Mouse (Mus musculus): ENCODE data around the gene Atp5c1.

The Atp5c1 gene

DNA sequence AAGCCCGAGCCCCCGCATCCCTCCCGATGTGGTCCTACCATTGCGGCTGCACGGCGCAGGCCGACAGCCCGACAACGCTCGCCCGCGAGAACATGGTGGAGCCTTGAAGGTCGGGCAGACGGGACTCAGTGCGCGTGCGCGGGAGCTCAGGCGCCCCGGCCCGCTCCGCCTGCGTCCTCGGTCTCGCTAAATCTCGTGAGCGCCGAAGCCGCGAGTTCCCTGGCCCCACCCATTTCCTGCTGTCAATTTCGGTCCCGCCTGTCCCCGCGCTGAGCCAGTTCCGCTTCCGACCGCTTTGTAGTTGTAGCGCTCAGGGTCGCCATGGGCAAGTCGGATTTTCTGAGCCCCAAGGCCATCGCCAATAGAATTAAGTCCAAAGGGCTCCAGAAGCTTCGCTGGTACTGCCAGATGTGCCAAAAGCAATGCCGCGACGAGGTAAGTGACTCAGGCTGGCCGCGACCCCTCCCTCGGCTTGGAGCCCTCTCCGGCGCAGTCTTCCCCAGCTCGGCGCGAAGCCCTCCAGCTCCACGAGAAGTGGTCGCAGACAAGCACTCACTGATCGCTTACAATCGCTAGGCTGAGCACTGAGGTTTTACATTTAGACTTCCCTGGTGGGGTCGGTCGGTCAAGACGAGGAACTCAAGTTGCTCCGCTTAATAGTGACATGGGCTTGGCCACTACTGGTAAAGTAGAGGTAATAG is at the start of gene Atp5c1, which contains the start of gene Kin:
Gene Atp5c1, minus strand, starts transcription at position 201 of the 701 bp plus-strand sequence.
Gene Kin, plus strand, starts transcription at position 284 of the 701 bp plus-strand sequence.
- ChIA-PET CTCF (interaction anchor here (0.8 to 1.4 kb wide), 7 partner anchors 8 to 208 kb away, joined by 3 to 12 read pairs (median 4); no protein-coding TSS in a partner anchor), POLR2A (interaction anchor here (0.5 to 6.6 kb wide), 66 partner anchors 8 to 1697 kb away, joined by 3 to 45 read pairs (median 4); partner anchors contain the start of genes Taf3 (in 2 of the 4), Fbh1 (in 1 of the 4) and Itih5 (in 1 of the 4))

- CTCF ChIA-PET: interaction anchor here in 3 of 4 experiments (0.9 to 1.6 kb wide), 4 partner anchors 14 to 30 kb away, joined by 4 to 6 read pairs (median 4); no protein-coding TSS in a partner anchor
These were observed 48.3 kb upstream of the Atp5c1 start for GRCm38 (mm10) chr2:10128571-10128970.

GRCm38 (mm10) chr2:10127471-10127870 is 47.2 kb upstream of the Atp5c1 start:
- CTCF ChIA-PET: interaction anchor here in 3 of 4 experiments (0.9 to 2.1 kb wide), 6 partner anchors 15 to 161 kb away, joined by 3 to 6 read pairs (median 4); no protein-coding TSS in a partner anchor
- POLR2A ChIA-PET: no interaction called here

More at GRCm38 (mm10) chr2:10128571-10128970, 48.3 kb upstream of the Atp5c1 start:
- POLR2A ChIA-PET: interaction anchor here in 1 of 4 experiments (0.6 kb wide), 1 partner anchor 1357 kb away, joined by 3 read pairs; no protein-coding TSS in a partner anchor

- CTCF ChIA-PET: interaction anchor here in 1 of 4 experiments (2.1 kb wide), 1 partner anchor 162 kb away, joined by 4 read pairs; no protein-coding TSS in a partner anchor
These were observed 45.8 kb upstream of the Atp5c1 start for GRCm38 (mm10) chr2:10126122-10126521.

DNA sequence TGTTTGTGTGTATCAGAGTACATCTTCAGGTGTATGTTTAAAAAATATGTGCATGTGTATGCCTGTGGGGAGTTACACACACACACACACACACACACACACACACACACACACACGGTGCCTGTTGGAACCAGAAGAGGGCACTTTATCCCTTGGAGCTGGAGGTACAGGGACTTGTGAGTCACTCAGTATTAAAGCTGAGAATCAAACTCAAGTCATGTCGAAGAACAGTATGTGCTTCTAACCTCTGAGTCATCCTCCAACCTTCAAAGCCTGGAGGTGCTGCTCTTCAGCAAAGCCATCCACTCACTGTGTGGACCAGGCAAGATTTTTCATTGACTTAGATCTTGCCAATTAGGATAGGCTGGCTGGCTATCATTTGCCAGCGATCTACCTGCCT is 41.5 kb upstream of the Atp5c1 start:
- ChIA-PET POLR2A (interaction anchor here in 1 of 4 experiments (0.6 kb wide), 1 partner anchor 1299 kb away, joined by 3 read pairs; no protein-coding TSS in a partner anchor), CTCF (no interaction called here)

More at GRCm38 (mm10) chr2:10126122-10126521, 45.8 kb upstream of the Atp5c1 start:
- POLR2A ChIA-PET: interaction anchor here in 1 of 4 experiments (0.6 kb wide), 1 partner anchor 1473 kb away, joined by 3 read pairs; no protein-coding TSS in a partner anchor

- ChIA-PET POLR2A (interaction anchor here in 1 of 4 experiments (0.5 kb wide), 1 partner anchor 105 kb away, joined by 3 read pairs; no protein-coding TSS in a partner anchor), CTCF (no interaction called here)
These were observed 39.0 kb upstream of the Atp5c1 start for GRCm38 (mm10) chr2:10119276-10119675.

DNA sequence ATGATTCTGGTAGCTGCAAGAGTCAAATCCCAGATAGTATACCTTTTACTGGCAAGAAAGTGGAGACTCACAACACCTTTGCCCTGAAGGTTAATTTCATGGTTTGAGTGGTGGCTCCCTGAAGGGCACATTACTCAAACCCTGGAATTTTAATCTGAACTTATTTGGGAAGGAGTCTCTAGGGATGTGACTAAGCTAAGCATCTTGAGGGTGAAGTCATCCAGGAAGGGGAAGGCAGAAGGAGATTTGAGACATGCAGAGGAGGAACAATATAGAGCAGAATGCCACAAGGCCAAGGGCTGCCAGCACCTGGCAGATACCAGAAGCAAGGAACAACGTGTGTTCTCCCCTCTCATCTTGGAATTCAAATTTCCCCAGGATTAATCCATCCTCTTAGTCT is 38.4 kb upstream of the Atp5c1 start:
- ChIA-PET CTCF (interaction anchor here in 1 of 4 experiments (0.7 kb wide), 1 partner anchor 214 kb away, joined by 4 read pairs; no protein-coding TSS in a partner anchor), POLR2A (no interaction called here)

GRCm38 (mm10) chr2:10108535-10109189 is 28.4 kb upstream of the Atp5c1 start:
- ChIA-PET CTCF (no interaction called here), POLR2A (no interaction called here)

- ChIA-PET POLR2A (interaction anchor here in 2 of 4 experiments (1.0 to 1.5 kb wide), 4 partner anchors 10 to 196 kb away, joined by 3 to 5 read pairs (median 4); partner anchors contain the start of genes Atp5c1 (in 1 of the 2) and Kin (in 1 of the 2)), CTCF (interaction anchor here (0.5 to 2.2 kb wide), 26 partner anchors 10 to 1427 kb away, joined by 3 to 18 read pairs (median 4); partner anchors contain the start of genes Atp5c1 (in 1 of the 4) and Kin (in 1 of the 4))
These were observed 20.9 kb upstream of the Atp5c1 start for GRCm38 (mm10) chr2:10101180-10101579.

GRCm38 (mm10) chr2:10100471-10100870 is 20.2 kb upstream of the Atp5c1 start:
- POLR2A ChIA-PET: interaction anchor here in 2 of 4 experiments (1.0 to 1.5 kb wide), 4 partner anchors 9 to 197 kb away, joined by 3 to 5 read pairs (median 4); partner anchors contain the start of genes Atp5c1 (in 1 of the 2) and Kin (in 1 of the 2)
- CTCF ChIA-PET: interaction anchor here (0.5 to 2.2 kb wide), 23 partner anchors 9 to 1401 kb away, joined by 3 to 18 read pairs (median 4); partner anchors contain the start of genes Atp5c1 (in 1 of the 4) and Kin (in 1 of the 4)

- CTCF ChIA-PET: interaction anchor here (0.5 to 2.2 kb wide), 23 partner anchors 8 to 949 kb away, joined by 3 to 12 read pairs (median 4); no protein-coding TSS in a partner anchor
- POLR2A ChIA-PET: interaction anchor here in 3 of 4 experiments (0.6 to 3.7 kb wide), 8 partner anchors 11 to 57 kb away, joined by 3 to 14 read pairs (median 3); partner anchors contain the start of genes Atp5c1 (in 3 of the 3) and Kin (in 3 of the 3)
These were observed 18.4 kb upstream of the Atp5c1 start for GRCm38 (mm10) chr2:10098598-10099215.

DNA sequence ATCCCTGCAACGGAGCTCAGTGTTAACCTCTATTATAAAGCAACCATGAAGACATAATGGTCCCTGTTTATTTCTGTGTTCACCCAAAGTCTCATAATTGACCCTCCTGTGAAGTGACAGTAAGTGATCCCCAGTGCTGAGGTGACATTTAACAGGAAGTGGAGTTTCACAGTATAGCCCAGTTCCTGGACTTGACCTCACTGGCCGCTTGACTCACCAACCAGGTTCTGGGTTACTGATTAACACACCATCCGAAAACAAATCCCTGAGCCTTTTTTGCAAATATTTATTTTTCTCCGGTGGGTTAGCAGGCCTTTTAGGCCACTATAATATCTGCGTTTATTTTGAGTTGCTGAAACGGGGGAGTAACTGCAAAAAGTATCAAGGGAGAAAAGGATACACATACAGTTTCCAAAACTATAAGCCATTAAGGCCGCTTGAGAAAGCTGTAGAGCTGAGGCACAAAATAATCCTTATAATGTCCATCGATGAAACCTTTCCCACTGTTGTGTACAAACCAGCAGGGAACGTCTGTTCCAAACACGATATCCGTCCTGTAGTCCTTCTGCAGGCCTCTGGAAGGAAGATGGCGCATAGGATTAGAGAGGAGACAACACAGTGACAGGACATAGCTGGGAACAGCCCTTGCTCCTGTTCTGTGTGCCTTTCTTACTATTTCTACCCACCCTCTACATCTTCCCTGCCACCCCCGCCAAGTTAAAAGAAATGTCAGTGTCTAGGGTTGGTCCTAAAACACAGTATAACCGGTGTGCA is 14.2 kb upstream of the Atp5c1 start:
- ChIA-PET POLR2A (interaction anchor here in 3 of 4 experiments (1.0 to 4.4 kb wide), 3 partner anchors 14 to 18 kb away, joined by 3 to 29 read pairs (median 5); partner anchors contain the start of genes Atp5c1 (in 2 of the 3) and Kin (in 2 of the 3)), CTCF (interaction anchor here in 3 of 4 experiments (0.6 to 1.2 kb wide), 3 partner anchors 14 to 350 kb away, joined by 3 to 4 read pairs (median 3); partner anchors contain the start of genes Atp5c1 (in 1 of the 3) and Kin (in 1 of the 3))

GRCm38 (mm10) chr2:10087256-10087850 is 7.0 kb upstream of the Atp5c1 start:
- ChIA-PET CTCF (interaction anchor here in 1 of 4 experiments (1.0 kb wide), 1 partner anchor 51 kb away, joined by 4 read pairs; no protein-coding TSS in a partner anchor), POLR2A (interaction anchor here in 2 of 4 experiments (0.8 to 1.5 kb wide), 5 partner anchors 7 to 198 kb away, joined by 3 to 4 read pairs (median 3); partner anchors contain the start of genes Atp5c1 (in 1 of the 2) and Kin (in 1 of the 2))

DNA sequence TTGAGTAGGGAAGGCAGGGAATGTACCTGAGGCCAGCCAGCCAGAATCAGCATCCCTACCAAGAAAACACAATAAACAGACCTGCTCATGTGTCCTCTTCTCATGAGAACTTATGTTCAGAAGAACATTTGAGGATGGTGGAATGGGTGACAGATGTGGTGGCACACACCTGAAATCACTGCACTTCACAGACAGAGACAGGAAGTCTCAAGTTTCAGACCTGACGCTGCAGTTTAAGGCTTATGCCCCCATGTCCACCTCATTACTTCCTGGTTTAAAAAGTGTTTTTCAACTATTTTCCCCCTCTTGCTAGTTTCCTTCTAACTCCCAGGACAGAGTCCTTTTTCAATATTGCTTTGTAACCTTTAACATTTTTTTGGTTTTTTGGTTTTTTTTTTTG is 2.4 kb upstream of the Atp5c1 start:
- CTCF ChIA-PET: no interaction called here
- POLR2A ChIA-PET: interaction anchor here in 1 of 4 experiments (1.2 kb wide), 1 partner anchor 15 kb away, joined by 4 read pairs; no protein-coding TSS in a partner anchor

DNA sequence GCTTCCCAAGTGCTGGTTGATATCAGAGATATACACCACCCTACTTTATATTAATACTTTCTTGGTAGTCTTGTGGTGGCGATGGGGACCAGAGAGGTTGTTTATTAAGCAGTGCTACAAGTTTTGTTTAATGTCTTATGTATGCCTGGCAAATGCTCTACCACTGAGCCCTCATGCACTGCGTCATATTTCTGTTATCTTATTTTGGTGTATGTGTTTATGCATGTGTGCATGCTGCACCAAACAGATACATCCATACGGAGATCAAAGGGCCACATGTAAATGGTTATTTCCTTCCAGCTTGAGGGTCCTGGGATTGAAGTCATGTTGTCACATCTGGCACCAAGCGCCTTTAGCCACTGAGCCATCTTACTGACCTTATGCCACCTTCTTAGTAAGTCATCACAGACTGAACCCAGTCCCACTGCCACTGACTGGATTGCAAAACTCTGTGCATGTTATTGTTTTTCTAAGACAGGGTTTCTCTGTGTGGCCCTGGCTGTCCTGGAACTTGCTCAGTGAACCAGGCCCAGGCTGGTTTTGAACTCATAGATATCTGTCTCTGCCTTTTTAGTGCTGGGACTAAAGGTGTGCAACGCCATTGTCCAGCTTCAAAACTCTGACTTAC is 1.3 kb upstream of the Atp5c1 start:
- ChIA-PET CTCF (no interaction called here), POLR2A (no interaction called here)

- ChIA-PET POLR2A (interaction anchor here (0.6 to 6.6 kb wide), 60 partner anchors 8 to 1466 kb away, joined by 3 to 45 read pairs (median 4); partner anchors contain the start of genes Taf3 (in 2 of the 4) and Itih5 (in 1 of the 4)), CTCF (interaction anchor here (0.8 to 1.4 kb wide), 7 partner anchors 8 to 209 kb away, joined by 3 to 12 read pairs (median 4); no protein-coding TSS in a partner anchor)
These were observed 483 bp downstream of the Atp5c1 start for GRCm38 (mm10) chr2:10079745-10080309.
